Mouse (Mus musculus) E14TG2a.4 (cell line): ENCODE measurements around the gene Cxcl16.

ENCODE experiments used
- CTCF ChIP-seq: conservative IDR thresholded peaks from 2 replicates; pipeline ENCODE4 v1.5.1; 2014; ENCODE audit warnings: low read length
- NANOG ChIP-seq: IDR thresholded peaks from 2 replicates; pipeline ENCODE4 v1.6.1; 2014; ENCODE audit warnings: borderline replicate concordance, low read length, mixed read lengths
- POU5F1 ChIP-seq: IDR thresholded peaks from 2 replicates; pipeline ENCODE4 v1.6.1; 2014; ENCODE audit warnings: low read length, borderline replicate concordance

DNA sequence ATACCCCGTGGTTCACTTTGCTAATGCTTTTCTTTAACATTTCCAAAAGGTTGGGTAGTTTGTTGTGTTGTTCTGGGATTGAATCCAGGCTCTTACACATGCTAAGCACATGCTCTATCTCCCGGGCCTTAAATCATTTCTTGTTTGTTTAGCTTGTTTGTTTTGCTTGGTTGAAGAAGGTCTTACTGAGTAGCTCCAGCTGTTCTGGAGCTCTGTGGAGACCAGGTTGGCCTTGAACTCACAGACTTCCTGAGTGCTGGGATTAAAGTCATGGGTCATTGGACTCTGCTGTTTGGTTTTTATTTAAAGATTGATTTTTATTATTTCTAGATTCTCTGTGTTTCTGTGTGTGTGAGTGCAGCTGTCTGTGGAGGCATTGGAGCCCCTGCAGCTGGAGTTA, 25.7 kb upstream of the Cxcl16 start:
- TF ChIP-seq CTCF (no peak), POU5F1 (no peak), NANOG (no peak)
